Mouse (Mus musculus): ENCODE results near the gene Meis1.

Gene Meis1

DNA sequence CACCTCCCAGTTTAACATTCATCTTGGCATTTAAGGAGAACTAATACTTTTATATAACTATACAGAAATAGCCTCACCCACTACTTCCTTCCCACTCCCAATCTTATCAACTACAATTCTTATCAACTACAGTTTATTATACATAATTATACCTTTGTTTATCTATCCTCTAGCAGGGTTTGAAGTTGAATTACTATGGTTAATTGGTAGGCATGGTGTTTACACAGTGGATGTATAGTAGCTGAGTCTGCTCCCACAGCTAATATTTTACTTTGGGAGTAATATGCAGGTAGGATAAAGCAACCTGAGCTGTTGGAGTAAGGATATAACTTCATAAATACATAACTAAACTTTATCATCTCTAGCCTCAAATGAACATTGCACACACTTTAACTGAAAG, 188.7 kb downstream of the Meis1 start:
- CTCF ChIA-PET = no interaction called here
